Comparison of ENCODE assay signal across 10 mouse cellular contexts in the genomic region with DNA sequence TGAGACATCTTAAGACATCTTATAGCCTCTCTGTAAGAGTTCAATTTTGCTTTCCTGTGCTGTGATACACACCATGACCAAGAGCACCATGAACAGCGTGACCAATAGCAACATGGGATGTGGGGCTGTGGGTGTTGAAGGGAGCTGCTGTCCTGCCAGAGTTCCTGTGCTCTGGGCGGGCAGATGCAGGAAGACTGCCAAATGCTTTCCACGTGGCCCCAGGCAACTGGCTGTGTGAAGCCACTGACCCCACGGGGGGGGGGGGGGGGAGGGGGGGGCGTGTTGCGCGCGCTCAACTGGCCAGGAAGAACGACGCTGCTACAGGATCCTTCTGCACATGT.
DNase-seq lines count a peak whose midpoint lies in the region; ATAC-seq lines count a peak whose summit lies in the region.
"Had no signal": no experiment of that assay in that cellular context is flagged by ENCODE, and none has a peak within 500 bp of the region (broad histone marks: within the 10 kb centered on the region; RNA-seq: fewer than 3 reads in every experiment).

No protein-coding gene starts in this region.

- no peaks in the 10 kb centered on the region for H3K27me3 ChIP-seq in kidney, embryonic 15.5 days
- no peaks in the 10 kb centered on the region for H3K27me3 ChIP-seq in kidney, embryonic 14.5 days (ENCODE audit: control insufficient read depth, insufficient read depth, low read length)
- no peaks in the 10 kb centered on the region for H3K27me3 ChIP-seq in heart, embryonic 16.5 days (ENCODE audit: control insufficient read depth, insufficient read depth, low read length)
- H3K27me3 ChIP-seq in intestine, embryonic 15.5 days (replicated peaks) = no peaks in the 10 kb centered on the region
- H3K27me3 ChIP-seq: liver, embryonic 15.5 days had no signal

- no peak overlapping the region for H3K4me2 ChIP-seq in kidney, embryonic 15.5 days
- H3K4me2 ChIP-seq in kidney, embryonic 14.5 days (replicated peaks; ENCODE audit: low read depth, low read length) = no peak overlapping the region
- H3K4me2 ChIP-seq in heart, embryonic 16.5 days (ENCODE audit: low read depth, low read length) = peak overlapping the region; percentile 35; the same call in 1 of the 2 replicates
- peak overlapping the region; percentile 14; the same call in 1 of the 2 replicates for H3K4me2 ChIP-seq in intestine, embryonic 15.5 days (replicated peaks)
- H3K4me2 ChIP-seq: liver, embryonic 15.5 days had no signal

- H3K4me1 ChIP-seq in kidney, embryonic 15.5 days = peaks cover 19% of the 10 kb centered on the region
- 0 out of 2 replicates have a peak, but pooled peaks cover 4% of the 10 kb centered on the region for H3K4me1 ChIP-seq in kidney, embryonic 14.5 days (ENCODE audit: control insufficient read depth, insufficient read depth, low read length)
- no peaks in the 10 kb centered on the region; the same call in 1 of the 2 replicates for H3K4me1 ChIP-seq in heart, embryonic 16.5 days (ENCODE audit: control insufficient read depth, insufficient read depth, low read length)
- no peaks in the 10 kb centered on the region for H3K4me1 ChIP-seq in intestine, embryonic 15.5 days (replicated peaks)
- H3K4me1 ChIP-seq: liver, embryonic 15.5 days had no signal

- no peak overlapping the region for H3K4me3 ChIP-seq in kidney, embryonic 15.5 days (replicated peaks)
- no peak overlapping the region for H3K4me3 ChIP-seq in kidney, embryonic 14.5 days (ENCODE audit: low read length)
- no peak overlapping the region for H3K4me3 ChIP-seq in heart, embryonic 16.5 days (ENCODE audit: low read length)
- H3K4me3 ChIP-seq in intestine, embryonic 15.5 days (replicated peaks) = no peak overlapping the region
- H3K4me3 ChIP-seq: liver, embryonic 15.5 days had no signal

- WGBS in kidney, embryonic 15.5 days = 70% methylated on average over 8 of the region's 10 CpGs
- 60% methylated on average over 8 of the region's 10 CpGs for WGBS in kidney, embryonic 14.5 days
- WGBS in heart, embryonic 16.5 days = 46% methylated on average over 5 of the region's 10 CpGs
- WGBS in intestine, embryonic 15.5 days = 39% methylated on average over 7 of the region's 10 CpGs

- H3K9ac ChIP-seq in kidney, embryonic 15.5 days = no peak overlapping the region
- H3K9ac ChIP-seq in kidney, embryonic 14.5 days (ENCODE audit: low read depth, low read length) = no peak overlapping the region
- H3K9ac ChIP-seq in heart, embryonic 16.5 days (ENCODE audit: low read length) = no peak overlapping the region
- no peak overlapping the region for H3K9ac ChIP-seq in intestine, embryonic 15.5 days
- H3K9ac ChIP-seq: liver, embryonic 15.5 days had no signal

- H3K36me3 ChIP-seq in kidney, embryonic 15.5 days = no peaks in the 10 kb centered on the region
- no peaks in the 10 kb centered on the region for H3K36me3 ChIP-seq in kidney, embryonic 14.5 days (ENCODE audit: control insufficient read depth, insufficient read depth, low read length)
- H3K36me3 ChIP-seq in heart, embryonic 16.5 days (ENCODE audit: control insufficient read depth, insufficient read depth) = no peaks in the 10 kb centered on the region
- no peaks in the 10 kb centered on the region for H3K36me3 ChIP-seq in intestine, embryonic 15.5 days
- H3K36me3 ChIP-seq: liver, embryonic 15.5 days had no signal

- ATAC-seq in kidney, embryonic 15.5 days (replicated peaks; ENCODE audit: low FRiP score) = peak; percentile 44; the same call in 1 of the 2 replicates
- ATAC-seq in kidney, embryonic 14.5 days (ENCODE audit: low FRiP score, low TSS enrichment) = no peak
- no peak for ATAC-seq in heart, embryonic 16.5 days (replicated peaks; ENCODE audit: extremely low read depth, insufficient read depth, low FRiP score)
- ATAC-seq in intestine, embryonic 15.5 days = peak; percentile 73; the same call in 1 of the 2 replicates
- ATAC-seq in megakaryocyte, adult 5-6 weeks (ENCODE audit: poor library complexity, severe bottlenecking) = no peak

- no peaks in the 10 kb centered on the region for H3K9me3 ChIP-seq in kidney, embryonic 15.5 days (replicated peaks)
- no peaks in the 10 kb centered on the region for H3K9me3 ChIP-seq in kidney, embryonic 14.5 days (ENCODE audit: control insufficient read depth, low read length)
- no peaks in the 10 kb centered on the region for H3K9me3 ChIP-seq in heart, embryonic 16.5 days (replicated peaks; ENCODE audit: control insufficient read depth, low read length)
- H3K9me3 ChIP-seq in intestine, embryonic 15.5 days = no peaks in the 10 kb centered on the region
- H3K9me3 ChIP-seq: liver, embryonic 15.5 days had no signal

- peak; percentile 30 for DNase-seq in lung, postnatal 14 days
- no peak for DNase-seq in frontal cortex, postnatal 25 days (ENCODE audit: low spot score in 2 of 2)
- DNase-seq: adrenal gland, postnatal 14 days; cerebellum, adult 2 months had no signal

- no peak overlapping the region for H3K27ac ChIP-seq in kidney, embryonic 15.5 days
- H3K27ac ChIP-seq in kidney, embryonic 14.5 days (ENCODE audit: low read depth, low read length) = no peak overlapping the region
- H3K27ac ChIP-seq in heart, embryonic 16.5 days (ENCODE audit: low read length) = no peak overlapping the region
- no peak overlapping the region for H3K27ac ChIP-seq in intestine, embryonic 15.5 days
- H3K27ac ChIP-seq: liver, embryonic 15.5 days had no signal

Comparison
In these comparisons a context has a peak if more than half of its experiments do, and no peak if none do; other contexts are left out.
1. ATAC-seq: peak in kidney, embryonic 15.5 days (single experiment) and intestine, embryonic 15.5 days (single experiment); none in kidney, embryonic 14.5 days (single experiment), heart, embryonic 16.5 days (single experiment) and megakaryocyte, adult 5-6 weeks (single experiment).
2. H3K4me2 ChIP-seq: peak in heart, embryonic 16.5 days (single experiment) and intestine, embryonic 15.5 days (single experiment); none in kidney, embryonic 15.5 days (single experiment) and kidney, embryonic 14.5 days (single experiment).